Mouse (Mus musculus): ENCODE data around the gene 4930568D16Rik. TPM values are rescaled to one million over a fixed set of nuclear protein-coding genes. Genes with fewer than 3 reads are reported as not detected.

4930568D16Rik gene
- polyA plus RNA-seq, 1 experiment from 2014 or later, result not detected

DNA sequence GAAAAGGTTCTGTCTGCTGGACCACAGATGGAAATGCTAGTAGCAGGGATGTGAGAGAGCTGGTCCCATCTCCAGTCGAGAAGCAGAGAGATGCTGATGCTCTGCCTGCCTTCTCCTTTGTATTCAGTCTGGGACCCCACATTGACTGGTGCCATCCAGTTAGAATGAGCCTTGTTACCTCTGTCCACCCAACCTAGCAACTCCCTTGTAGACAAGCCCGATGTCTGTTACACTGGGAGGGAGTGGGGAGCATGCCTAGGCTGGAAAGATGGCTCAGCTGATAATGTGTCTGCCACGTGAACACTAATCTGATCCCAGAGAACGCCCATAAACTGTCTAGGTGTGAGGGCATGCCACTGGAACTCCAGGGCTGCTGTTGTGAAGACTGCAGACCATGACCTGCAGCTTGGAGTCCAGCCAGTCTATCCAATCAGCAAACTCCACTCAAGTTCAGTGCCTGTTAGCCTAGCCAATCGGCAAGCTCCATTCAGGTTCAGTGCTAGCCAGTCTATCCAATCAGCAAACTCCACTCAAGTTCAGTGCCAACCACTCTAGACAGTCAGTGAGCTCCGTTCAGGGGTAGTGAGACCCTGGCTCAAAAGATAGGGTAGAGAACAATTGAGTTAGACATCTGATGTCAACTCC, 30.8 kb upstream of the 4930568D16Rik start:
- no peak for ATAC-seq (replicated peaks)
- H3K9ac ChIP-seq, result no peak overlapping the region
- 0 out of 2 replicates have a peak, but pooled peaks cover 3% of the 10 kb centered on the region for H3K4me1 ChIP-seq
- H3K36me3 ChIP-seq (replicated peaks), result no peaks in the 10 kb centered on the region
- H3K9me3 ChIP-seq, result no peaks in the 10 kb centered on the region
- H3K4me2 ChIP-seq, result no peak overlapping the region
- 85% methylated on average over 6 of the region's 6 CpGs for WGBS
- no peaks in the 10 kb centered on the region for H3K27me3 ChIP-seq (replicated peaks)
- H3K27ac ChIP-seq, result no peak overlapping the region
- H3K4me3 ChIP-seq, result no peak overlapping the region

DNA sequence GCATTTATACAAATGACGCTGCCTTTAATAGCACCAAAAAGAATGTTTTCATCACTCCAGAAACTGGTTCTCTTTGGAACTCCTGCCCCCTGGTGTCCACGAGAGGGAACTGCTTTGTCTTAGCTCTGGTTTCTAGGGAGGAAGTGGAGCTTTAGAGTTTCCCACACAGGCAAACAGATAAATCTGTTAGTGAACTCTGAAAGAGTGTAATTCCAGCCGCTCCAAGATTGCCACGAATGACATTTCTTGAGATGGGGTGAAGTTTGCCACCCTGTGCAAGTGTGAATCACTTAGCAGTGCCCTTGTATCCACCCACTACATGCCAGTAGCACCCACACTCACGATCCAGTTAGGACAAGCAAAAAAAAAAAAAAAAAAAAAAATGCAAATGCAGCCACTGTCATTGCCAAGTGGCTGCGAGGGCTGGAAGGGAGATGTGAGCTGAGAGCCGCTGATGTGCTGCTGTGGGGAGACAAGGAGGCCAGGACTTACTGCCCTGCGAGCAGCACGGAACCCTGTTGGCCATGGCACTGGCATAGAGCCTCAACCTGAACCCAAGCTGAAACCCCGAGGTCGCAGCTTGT, 30.2 kb upstream of the 4930568D16Rik start:
- no peaks in the 10 kb centered on the region for H3K27me3 ChIP-seq (replicated peaks)
- H3K4me2 ChIP-seq, result no peak overlapping the region
- 51% methylated on average over 11 of the region's 11 CpGs for WGBS
- no peaks in the 10 kb centered on the region for H3K36me3 ChIP-seq (replicated peaks)
- H3K9me3 ChIP-seq, result no peaks in the 10 kb centered on the region
- peak; percentile 6; the same call in 1 of the 2 replicates for ATAC-seq (replicated peaks)
- no peak overlapping the region for H3K9ac ChIP-seq
- no peak overlapping the region for H3K4me3 ChIP-seq
- H3K4me1 ChIP-seq, result 0 out of 2 replicates have a peak, but pooled peaks cover 3% of the 10 kb centered on the region
- no peak overlapping the region for H3K27ac ChIP-seq

GRCm38 (mm10) chr2:35397096-35397495, 29.6 kb upstream of the 4930568D16Rik start, which contains the start of gene 4930402F06Rik:
Gene 4930402F06Rik (minus strand): TSS chr2:35397175.
- no peak within 1 kb of the TSS for H3K4me3 ChIP-seq
- H3K4me1 ChIP-seq, result 0 out of 2 replicates have a peak, but pooled peaks cover 3% of the 10 kb centered on the region
- no peak within 1 kb of the TSS for H3K4me2 ChIP-seq
- no peak within 1 kb of the TSS for H3K27ac ChIP-seq
- 55% methylated on average over 5 of the region's 5 CpGs for WGBS
- ATAC-seq (replicated peaks), result no peak; the same call in 1 of the 2 replicates
- no peaks in the 10 kb centered on the region for H3K27me3 ChIP-seq (replicated peaks)
- no peaks in the 10 kb centered on the region for H3K9me3 ChIP-seq
- H3K9ac ChIP-seq, result no peak within 1 kb of the TSS
- no peaks in the 10 kb centered on the region for H3K36me3 ChIP-seq (replicated peaks)

GRCm38 (mm10) chr2:35385441-35385871, 17.9 kb upstream of the 4930568D16Rik start:
- no peak for ATAC-seq (replicated peaks)
- Histone ChIP-seq H3K9me3 (no peaks in the 10 kb centered on the region), H3K4me3 (no peak overlapping the region), H3K27me3 (replicated peaks) (no peaks in the 10 kb centered on the region), H3K36me3 (replicated peaks) (no peaks in the 10 kb centered on the region), H3K27ac (no peak overlapping the region), H3K9ac (no peak overlapping the region), H3K4me2 (no peak overlapping the region), H3K4me1 (no peaks in the 10 kb centered on the region)
- 86% methylated on average over 9 of the region's 9 CpGs for WGBS

GRCm38 (mm10) chr2:35379306-35379705, 11.8 kb upstream of the 4930568D16Rik start:
- Histone ChIP-seq H3K4me1 (no peaks in the 10 kb centered on the region), H3K9ac (no peak overlapping the region), H3K36me3 (replicated peaks) (no peaks in the 10 kb centered on the region), H3K4me2 (no peak overlapping the region), H3K4me3 (no peak overlapping the region), H3K27ac (no peak overlapping the region), H3K9me3 (no peaks in the 10 kb centered on the region), H3K27me3 (replicated peaks) (no peaks in the 10 kb centered on the region)
- no peak for ATAC-seq (replicated peaks)
- 69% methylated on average over 9 of the region's 9 CpGs for WGBS

DNA sequence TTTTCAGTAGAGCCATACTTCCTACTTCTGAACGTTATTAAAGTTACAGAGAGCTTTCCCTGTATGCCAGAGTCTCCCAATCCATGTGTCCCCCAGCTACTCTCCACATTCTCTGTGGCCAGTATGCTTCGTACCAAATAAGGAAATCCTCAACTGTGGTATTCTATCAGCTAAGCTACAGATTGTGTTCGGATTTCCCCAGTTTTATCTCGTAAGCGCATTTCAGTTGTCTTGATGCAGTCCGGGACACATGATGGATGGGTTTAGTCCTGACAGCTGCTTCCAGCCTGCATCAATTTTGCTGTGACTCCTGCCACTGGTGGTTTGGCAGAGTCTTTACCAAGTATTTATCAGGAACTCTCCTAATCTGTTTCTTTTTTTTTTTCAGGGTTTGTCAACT, 10.1 kb upstream of the 4930568D16Rik start:
- H3K27ac ChIP-seq, result no peak overlapping the region
- no peaks in the 10 kb centered on the region for H3K36me3 ChIP-seq (replicated peaks)
- no peak overlapping the region for H3K4me2 ChIP-seq
- 76% methylated on average over 6 of the region's 6 CpGs for WGBS
- no peaks in the 10 kb centered on the region for H3K27me3 ChIP-seq (replicated peaks)
- H3K4me1 ChIP-seq, result no peaks in the 10 kb centered on the region
- ATAC-seq (replicated peaks), result no peak
- H3K4me3 ChIP-seq, result no peak overlapping the region
- no peaks in the 10 kb centered on the region for H3K9me3 ChIP-seq
- H3K9ac ChIP-seq, result no peak overlapping the region

DNA sequence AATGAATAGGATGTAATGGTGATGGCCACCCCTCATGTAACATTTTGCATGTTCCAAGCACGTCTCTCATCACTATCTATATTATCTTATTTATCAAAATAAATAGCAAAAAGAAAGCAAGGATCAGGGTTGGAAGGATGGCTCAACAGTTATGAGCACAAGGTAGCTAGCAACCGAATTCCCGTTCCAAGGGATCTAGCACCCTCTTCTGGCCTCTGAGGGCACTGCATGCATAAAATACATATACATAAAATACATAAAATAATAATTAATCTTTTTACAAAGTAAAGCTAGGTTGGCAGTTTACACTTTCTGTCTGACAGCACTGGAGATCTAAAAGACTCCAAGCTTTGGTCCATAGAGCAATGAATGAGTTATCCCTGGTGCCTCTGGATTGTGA, 5.5 kb upstream of the 4930568D16Rik start:
- no peaks in the 10 kb centered on the region for H3K4me1 ChIP-seq
- no peak for ATAC-seq (replicated peaks)
- no peak overlapping the region for H3K4me3 ChIP-seq
- H3K27ac ChIP-seq, result no peak overlapping the region
- 14% methylated on average over 3 of the region's 3 CpGs for WGBS
- H3K27me3 ChIP-seq (replicated peaks), result no peaks in the 10 kb centered on the region
- H3K9me3 ChIP-seq, result no peaks in the 10 kb centered on the region
- no peaks in the 10 kb centered on the region for H3K36me3 ChIP-seq (replicated peaks)
- H3K9ac ChIP-seq, result no peak overlapping the region
- no peak overlapping the region for H3K4me2 ChIP-seq

DNA sequence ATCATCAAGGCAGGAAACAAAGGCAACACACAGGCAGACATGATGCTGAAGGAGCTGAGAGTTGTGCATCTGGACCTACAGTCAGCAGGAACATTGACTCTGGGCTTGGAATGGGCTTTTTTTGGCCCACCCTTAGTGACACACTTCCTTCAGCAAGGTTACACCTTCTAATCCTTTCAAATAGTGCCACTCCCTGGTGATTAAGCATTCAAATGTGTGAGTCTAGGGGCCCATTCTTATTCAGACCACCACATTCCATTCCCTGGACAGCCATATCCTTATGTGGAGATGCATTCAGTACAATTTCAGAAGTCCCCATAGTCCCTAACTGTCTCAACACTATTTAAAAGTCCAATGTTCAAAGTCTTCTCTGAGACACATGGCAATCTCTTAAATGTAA, 3.2 kb upstream of the 4930568D16Rik start:
- no peak overlapping the region for H3K4me3 ChIP-seq
- no peaks in the 10 kb centered on the region for H3K4me1 ChIP-seq
- H3K27me3 ChIP-seq (replicated peaks), result no peaks in the 10 kb centered on the region
- no peak overlapping the region for H3K27ac ChIP-seq
- ATAC-seq (replicated peaks), result no peak
- no peak overlapping the region for H3K9ac ChIP-seq
- no peak overlapping the region for H3K4me2 ChIP-seq
- H3K36me3 ChIP-seq (replicated peaks), result no peaks in the 10 kb centered on the region
- H3K9me3 ChIP-seq, result no peaks in the 10 kb centered on the region

DNA sequence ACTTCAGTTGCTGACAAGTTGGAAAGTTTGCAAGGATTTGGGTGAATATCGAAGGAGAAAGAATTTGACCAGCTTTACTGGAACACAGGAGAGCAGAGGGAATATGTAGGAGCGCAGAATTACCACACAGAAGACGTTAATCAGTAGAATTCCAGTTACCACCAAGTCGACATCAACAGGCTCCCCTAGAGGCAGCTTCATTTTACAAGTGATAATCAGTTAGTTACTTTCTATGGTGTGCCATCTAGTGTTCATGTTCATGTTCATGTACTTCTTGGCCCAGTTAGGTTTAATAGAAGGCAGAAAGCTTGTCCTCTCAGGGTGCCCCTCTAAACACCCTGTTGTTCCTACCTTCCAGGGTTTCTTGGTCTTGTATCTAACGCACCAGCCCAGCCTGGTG, 18.3 kb downstream of the 4930568D16Rik start:
- Histone ChIP-seq H3K9me3 (no peaks in the 10 kb centered on the region), H3K4me2 (no peak overlapping the region), H3K9ac (no peak overlapping the region), H3K4me3 (no peak overlapping the region), H3K27ac (no peak overlapping the region), H3K4me1 (no peaks in the 10 kb centered on the region), H3K27me3 (replicated peaks) (no peaks in the 10 kb centered on the region), H3K36me3 (replicated peaks) (no peaks in the 10 kb centered on the region)
- ATAC-seq (replicated peaks), result no peak
- 59% methylated on average over 5 of the region's 5 CpGs for WGBS

GRCm38 (mm10) chr2:35345984-35346383, 21.5 kb downstream of the 4930568D16Rik start:
- Histone ChIP-seq H3K9ac (no peak overlapping the region), H3K9me3 (no peaks in the 10 kb centered on the region)

DNA sequence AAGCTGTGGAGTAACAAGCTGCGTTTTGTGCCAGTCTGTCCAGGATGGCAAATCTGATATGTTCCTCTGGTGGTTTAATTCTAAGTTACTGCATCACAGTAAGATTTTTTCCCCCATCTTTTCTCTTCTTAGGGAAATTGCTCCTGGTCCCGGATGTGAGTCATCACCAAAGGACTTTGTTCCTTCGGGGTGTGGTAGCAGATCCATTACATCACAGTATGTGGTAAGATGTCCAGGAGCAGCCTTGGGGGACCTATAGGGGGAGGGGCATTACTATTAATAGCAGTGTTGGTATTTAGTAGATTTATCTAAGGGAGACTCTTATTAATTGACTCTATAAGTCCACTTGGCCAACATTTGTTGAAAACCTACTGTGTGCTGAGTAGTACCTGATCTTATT, 24.9 kb downstream of the 4930568D16Rik start:
- WGBS, result 81% methylated on average over 3 of the region's 3 CpGs
- H3K9ac ChIP-seq, result no peak overlapping the region
- H3K36me3 ChIP-seq (replicated peaks), result no peaks in the 10 kb centered on the region
- H3K4me1 ChIP-seq, result no peaks in the 10 kb centered on the region
- H3K4me2 ChIP-seq, result no peak overlapping the region
- H3K27ac ChIP-seq, result no peak overlapping the region
- H3K27me3 ChIP-seq (replicated peaks), result no peaks in the 10 kb centered on the region
- H3K4me3 ChIP-seq, result no peak overlapping the region
- ATAC-seq (replicated peaks), result no peak
- H3K9me3 ChIP-seq, result no peaks in the 10 kb centered on the region

More at GRCm38 (mm10) chr2:35345984-35346383, 21.5 kb downstream of the 4930568D16Rik start:
- H3K27ac ChIP-seq, result no peak overlapping the region
- H3K4me3 ChIP-seq, result no peak overlapping the region
- H3K4me1 ChIP-seq, result no peaks in the 10 kb centered on the region
- H3K4me2 ChIP-seq, result no peak overlapping the region
- no peak for ATAC-seq (replicated peaks)
- H3K27me3 ChIP-seq (replicated peaks), result no peaks in the 10 kb centered on the region
- no peaks in the 10 kb centered on the region for H3K36me3 ChIP-seq (replicated peaks)
- 78% methylated on average over 2 of the region's 2 CpGs for WGBS

DNA sequence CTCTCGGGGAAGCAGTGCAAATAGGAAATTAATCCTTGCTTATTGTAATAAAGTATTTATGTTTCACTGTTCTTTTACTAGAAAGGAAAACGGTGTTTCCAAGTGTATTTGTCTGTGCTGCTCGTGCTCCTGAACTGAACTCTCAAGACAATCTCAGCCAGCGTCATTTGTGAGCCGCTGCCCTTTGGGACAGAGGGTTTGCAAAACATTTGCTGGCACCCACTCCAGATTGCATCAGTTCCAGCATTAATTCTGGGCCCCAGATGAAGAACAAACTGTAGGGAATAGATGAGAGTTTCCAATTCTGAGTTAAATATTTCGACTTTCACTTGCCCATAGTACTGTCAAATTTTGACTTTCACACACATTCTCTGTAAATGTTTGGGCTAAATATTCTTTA, 28.8 kb downstream of the 4930568D16Rik start:
- ATAC-seq (replicated peaks), result no peak
- Histone ChIP-seq H3K36me3 (replicated peaks) (no peaks in the 10 kb centered on the region), H3K9me3 (no peaks in the 10 kb centered on the region), H3K27me3 (replicated peaks) (0 out of 2 replicates have a peak, but pooled peaks cover 5% of the 10 kb centered on the region), H3K27ac (no peak overlapping the region), H3K4me2 (no peak overlapping the region), H3K4me3 (no peak overlapping the region), H3K4me1 (peaks cover 18% of the 10 kb centered on the region), H3K9ac (no peak overlapping the region)
- WGBS, result 84% methylated on average over 6 of the region's 6 CpGs

DNA sequence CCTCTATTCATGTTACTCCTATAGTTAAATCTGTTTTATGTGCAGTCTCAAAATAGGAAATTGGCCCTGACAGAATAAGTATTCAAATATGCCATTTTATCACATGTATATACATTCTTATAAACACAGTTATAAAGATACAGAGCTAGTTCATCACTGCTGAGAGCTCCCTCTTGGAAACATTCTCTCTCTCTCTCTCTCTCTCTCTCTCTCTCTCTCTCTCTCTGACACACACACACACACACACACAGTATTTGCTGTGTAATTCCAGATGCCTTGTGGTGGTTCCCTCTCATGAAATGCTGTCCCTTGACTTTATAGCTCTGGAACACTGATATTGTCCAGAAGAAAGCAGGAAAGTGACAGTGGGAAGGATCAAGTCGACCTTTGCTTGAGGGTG, 29.5 kb downstream of the 4930568D16Rik start:
- H3K36me3 ChIP-seq (replicated peaks), result no peaks in the 10 kb centered on the region
- WGBS, result 80% methylated on average over 1 of the region's 1 CpGs
- no peak for ATAC-seq (replicated peaks)
- H3K9ac ChIP-seq, result no peak overlapping the region
- no peak overlapping the region for H3K27ac ChIP-seq
- no peak overlapping the region for H3K4me2 ChIP-seq
- no peaks in the 10 kb centered on the region for H3K9me3 ChIP-seq
- H3K27me3 ChIP-seq (replicated peaks), result 0 out of 2 replicates have a peak, but pooled peaks cover 5% of the 10 kb centered on the region
- peaks cover 18% of the 10 kb centered on the region for H3K4me1 ChIP-seq
- no peak overlapping the region for H3K4me3 ChIP-seq

Data from midbrain, embryonic 15.5 days (tissue).